Mouse (Mus musculus) cerebellum, adult (tissue): ENCODE data around the gene Fut9.
A peak's percentile ranks its signal among the peaks of the same experiment; 100 is the strongest.

Experiments
- ATAC-seq: cut with Nextera tagmentation; 2 replicates; pipeline ENCODE4 v1.9.2; 2017; ENCODE audit warnings: mild to moderate bottlenecking, moderate library complexity, mixed read lengths; ENCODE audit not compliant: insufficient number of reproducible peaks, low FRiP score, low TSS enrichment

Gene Fut9

DNA sequence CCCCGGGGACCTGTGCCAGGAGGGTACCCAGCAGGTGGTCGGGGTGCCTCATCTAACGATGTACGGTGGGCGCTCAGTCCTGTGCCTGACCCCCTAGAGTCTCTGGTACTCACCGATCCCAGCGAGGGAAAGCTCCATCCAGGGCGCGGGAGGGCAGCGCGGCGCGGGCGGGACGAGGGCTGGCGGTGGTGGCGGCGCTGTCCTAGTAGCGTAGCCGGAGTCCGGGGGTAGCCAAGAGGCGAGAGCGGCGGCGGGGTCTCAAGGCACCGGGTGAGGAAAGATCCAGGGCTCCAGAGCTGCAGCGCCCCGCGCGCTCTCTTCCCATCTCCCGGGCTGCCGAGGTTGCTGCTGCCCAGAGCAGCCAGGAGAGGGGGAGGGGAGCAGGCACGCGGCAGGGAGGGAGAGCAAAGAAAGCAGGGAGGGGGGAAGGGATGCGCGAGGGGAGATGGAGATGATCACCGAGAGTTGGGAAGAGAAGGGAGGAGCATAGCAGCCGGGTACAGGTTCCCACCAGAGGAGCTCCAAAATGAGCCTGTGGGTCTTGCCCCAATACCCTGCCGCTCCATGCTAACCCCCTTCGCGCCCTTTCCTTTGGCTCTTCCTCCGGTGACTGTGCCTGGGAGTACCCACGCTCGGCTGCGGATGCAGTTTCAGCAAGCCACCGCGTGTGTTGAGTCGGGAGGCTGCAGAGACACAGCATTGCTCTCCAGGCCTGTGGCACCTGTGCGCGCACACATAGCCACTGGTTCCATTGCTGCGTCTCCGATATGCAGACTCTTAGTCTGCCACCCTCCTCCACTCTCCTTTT lies at the start of gene Fut9:
Gene Fut9 (minus strand): TSS at position 769 of the 808 bp plus-strand sequence.
- ATAC-seq: peak; percentile 92

DNA sequence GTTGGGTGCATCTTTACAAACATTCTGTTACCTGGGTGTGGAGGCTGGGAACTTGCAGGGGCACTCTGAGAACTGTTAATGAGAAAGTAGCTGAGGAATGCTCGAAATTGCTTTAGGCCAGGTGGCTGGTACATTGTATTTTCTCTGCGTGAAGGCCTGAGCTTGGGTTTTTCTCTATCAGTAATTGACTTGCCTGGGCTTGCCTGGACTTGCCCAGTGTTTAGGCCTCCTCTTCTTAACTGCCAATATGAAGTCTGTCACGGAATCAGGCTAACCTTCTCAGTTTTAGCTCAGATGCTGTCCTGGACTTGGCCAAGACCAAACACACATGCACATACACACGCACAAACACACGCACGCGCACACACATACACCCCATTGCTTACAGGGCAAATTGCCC lies 15.7 kb upstream of the Fut9 start:
- ATAC-seq: no peak

GRCm38 (mm10) chr4:25813340-25813739 lies 13.3 kb upstream of the Fut9 start:
- ATAC-seq: no peak

- no peak for ATAC-seq
Measured at GRCm38 (mm10) chr4:25810058-25810457, 10.0 kb upstream of the Fut9 start.

DNA sequence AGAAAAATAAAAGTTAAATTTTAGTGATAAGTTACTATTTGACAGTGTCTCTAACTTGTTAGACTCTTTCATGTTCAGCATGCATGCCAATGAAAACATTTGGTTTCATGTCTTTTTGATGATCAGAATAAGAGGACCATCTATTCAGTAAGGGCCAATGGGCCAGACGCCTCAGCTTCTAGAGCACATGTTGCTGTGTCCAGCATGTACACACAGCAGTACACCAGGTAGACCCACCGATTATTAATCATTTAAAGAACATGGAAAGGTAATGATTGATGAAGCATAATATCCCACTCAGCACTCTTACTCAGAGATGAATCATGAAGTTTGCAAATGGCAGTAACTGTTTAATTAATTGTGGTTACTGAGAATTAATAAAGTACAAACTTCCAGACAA lies 1.7 kb upstream of the Fut9 start:
- ATAC-seq: no peak

- no peak; the same call in 1 of the 2 replicates for ATAC-seq
Measured at GRCm38 (mm10) chr4:25800284-25800616, 206 bp upstream of the Fut9 start.

GRCm38 (mm10) chr4:25799051-25799475 lies 981 bp downstream of the Fut9 start:
- ATAC-seq: peak; percentile 59

DNA sequence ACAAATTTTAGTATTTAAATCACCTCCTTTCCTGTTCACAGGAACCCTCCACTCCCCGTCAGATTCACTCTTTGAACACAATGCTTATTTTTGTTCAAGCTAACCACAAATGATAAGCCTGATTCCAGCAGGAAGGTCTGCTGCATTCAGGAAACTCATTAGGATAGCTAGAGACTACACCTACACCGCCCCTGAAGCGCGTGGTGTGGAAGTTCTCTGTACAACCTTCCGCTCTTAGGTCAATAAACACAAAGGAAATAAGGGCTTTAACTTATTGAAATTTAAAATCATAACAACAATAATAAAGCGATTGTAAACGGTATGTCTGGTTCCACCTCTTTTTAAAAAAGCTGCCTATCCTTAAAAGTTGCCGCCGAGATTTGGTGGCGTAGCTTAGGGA lies 1.6 kb downstream of the Fut9 start:
- ATAC-seq: no peak

GRCm38 (mm10) chr4:25796149-25796548 lies 3.9 kb downstream of the Fut9 start:
- ATAC-seq: no peak

GRCm38 (mm10) chr4:25785276-25785675 lies 14.8 kb downstream of the Fut9 start:
- no peak for ATAC-seq

- peak; percentile 52 for ATAC-seq
Measured at GRCm38 (mm10) chr4:25768657-25769056, 31.4 kb downstream of the Fut9 start.

- ATAC-seq: no peak
Measured at GRCm38 (mm10) chr4:25763091-25763490, 37.0 kb downstream of the Fut9 start.

DNA sequence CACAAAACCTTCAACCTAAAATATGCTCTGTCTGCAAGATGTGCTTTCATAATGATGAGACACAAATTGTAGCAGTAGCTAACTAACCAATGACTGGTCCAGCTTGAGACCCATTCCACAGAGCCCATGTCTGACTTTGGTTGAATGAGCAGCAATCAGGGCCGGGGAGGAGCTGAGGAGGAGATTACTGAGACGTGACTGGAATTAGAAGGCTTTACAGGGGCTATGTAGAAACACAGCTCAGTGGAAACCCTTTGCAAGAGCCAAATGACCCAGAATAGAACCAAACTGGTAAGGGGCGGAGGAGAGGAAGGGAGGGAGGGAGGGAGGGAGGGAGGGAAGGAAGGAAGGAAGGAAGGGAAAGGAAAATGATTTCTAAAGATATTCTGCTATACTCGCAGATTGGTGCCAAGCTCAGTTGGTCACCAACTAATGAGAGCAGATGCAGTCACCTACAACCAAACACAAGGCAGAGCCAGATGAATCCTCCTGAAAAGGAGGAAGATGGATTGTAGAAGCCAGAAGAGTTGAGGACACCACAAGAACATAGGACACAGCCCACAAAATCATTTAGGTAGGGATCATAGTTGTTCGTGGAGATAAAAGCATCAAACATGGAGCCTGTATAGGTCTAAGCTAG lies 42.0 kb downstream of the Fut9 start:
- ATAC-seq: 0 out of 2 replicates have a peak, but pooled peaks have one; percentile 64

- no peak for ATAC-seq
Measured at GRCm38 (mm10) chr4:25741553-25741952, 58.5 kb downstream of the Fut9 start.

DNA sequence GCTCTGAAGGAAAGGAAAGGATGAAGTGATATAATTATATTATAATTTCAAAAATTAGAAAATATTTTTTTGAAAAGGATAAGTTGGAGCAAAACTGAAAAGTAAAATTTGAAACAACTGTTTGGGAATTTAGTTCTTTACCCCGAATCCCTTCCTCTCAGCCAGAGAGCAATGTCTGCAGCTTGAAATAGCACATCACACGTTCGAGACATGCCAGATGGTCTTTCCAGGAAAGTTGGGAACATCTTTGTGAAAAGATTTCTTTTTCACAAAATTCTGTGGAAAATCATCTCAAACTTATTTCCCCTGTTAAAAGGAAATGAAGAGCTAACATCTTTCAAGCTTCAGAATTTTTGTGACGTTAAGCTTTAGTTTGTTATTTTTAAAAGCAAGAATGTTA lies 61.3 kb downstream of the Fut9 start:
- ATAC-seq: no peak

- peak; percentile 68 for ATAC-seq
Measured at GRCm38 (mm10) chr4:25721576-25721975, 78.5 kb downstream of the Fut9 start.

- peak; percentile 36; the same call in 1 of the 2 replicates for ATAC-seq
Measured at GRCm38 (mm10) chr4:25713907-25714306, 86.1 kb downstream of the Fut9 start.

DNA sequence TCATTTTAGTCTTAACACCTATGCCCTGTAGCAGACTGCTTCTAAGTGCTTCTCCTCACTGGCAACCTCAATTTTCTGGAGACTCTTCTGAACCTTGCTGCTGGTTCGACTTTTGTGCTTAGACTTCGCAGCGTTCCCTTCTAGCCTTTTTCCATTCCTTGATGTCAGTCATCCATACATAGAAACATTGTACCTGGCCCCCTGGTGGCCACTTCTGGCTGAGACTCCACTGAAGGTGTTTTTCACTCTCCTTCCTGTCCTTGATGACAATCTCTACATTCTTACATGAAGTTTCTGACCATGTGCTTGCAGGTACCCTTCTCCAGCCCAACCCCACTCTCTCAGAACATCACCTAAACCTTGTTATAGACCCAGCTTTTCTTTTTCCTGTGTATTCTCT lies 115.1 kb downstream of the Fut9 start:
- ATAC-seq: no peak

DNA sequence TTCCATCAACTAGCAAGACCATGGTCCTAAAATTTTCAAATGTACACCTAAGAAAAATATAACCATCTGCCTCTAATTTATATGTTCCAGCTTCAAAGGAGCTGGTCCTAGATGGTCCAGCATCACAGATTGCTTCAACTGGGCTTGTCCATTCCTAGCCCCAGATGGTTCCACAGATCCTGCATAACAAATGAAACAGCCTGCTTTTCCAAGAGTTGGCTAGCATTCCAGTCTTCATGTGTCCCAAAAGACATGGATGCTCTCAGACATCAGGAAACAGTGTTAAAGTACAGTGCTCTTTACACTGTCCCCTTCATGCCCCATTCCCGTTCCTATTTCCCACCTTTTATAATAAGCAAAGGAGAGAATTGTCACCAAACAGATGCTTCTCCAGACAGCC lies 135.8 kb downstream of the Fut9 start:
- ATAC-seq: peak; percentile 42; the same call in 1 of the 2 replicates

GRCm38 (mm10) chr4:25661204-25661727 lies 138.8 kb downstream of the Fut9 start:
- ATAC-seq: no peak

DNA sequence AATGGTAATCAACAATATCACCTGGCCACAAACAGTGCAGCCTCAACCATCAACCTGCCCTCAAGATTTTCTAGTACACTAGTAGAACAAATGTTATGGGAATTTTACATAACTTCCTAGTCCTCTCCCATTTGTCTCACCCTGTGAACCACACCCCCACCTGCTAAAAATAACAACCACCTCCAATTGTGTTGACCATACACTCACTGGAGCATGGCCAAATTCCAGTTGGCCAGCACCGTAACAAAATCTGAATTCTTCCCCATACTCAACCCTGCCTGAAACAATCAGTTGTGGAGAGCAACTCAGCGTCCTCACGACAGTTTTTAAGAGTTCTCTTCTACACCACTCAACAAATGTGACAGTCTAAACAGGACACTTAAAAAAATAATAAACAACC lies 141.3 kb downstream of the Fut9 start:
- ATAC-seq: peak; percentile 53

DNA sequence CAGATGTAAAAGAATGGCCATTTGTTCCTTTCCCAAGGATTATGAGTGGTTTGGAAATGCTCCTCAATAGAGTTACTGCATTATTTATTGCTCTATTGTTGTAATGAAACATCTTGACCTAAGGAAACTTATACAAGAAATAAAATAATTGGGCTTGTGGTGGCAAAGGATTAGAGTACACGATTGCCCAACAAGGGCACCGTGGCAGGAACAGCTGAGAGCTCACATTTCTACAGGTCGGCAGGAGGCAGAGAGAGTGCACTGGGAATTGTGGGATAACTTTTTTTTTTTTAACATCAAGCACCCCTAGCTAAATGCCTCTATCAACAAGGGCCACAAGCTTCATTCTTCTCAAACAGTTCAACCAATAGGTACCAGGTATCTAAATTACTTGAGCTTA lies 148.1 kb downstream of the Fut9 start:
- ATAC-seq: no peak
